Mouse (Mus musculus) heart, embryonic 11.5 days (tissue): ENCODE measurements around the gene 4930412O13Rik. TPM values are rescaled to one million over a fixed set of nuclear protein-coding genes. Genes with fewer than 3 reads are reported as not detected.

Experiments
- ATAC-seq: fragments of 200-750 bp; cut with Nextera tagmentation; replicated peaks from 2 replicates; pipeline ENCODE4 v1.8.0; 2017; ENCODE audit warnings: moderate library complexity; ENCODE audit not compliant: insufficient number of reproducible peaks, low FRiP score, low TSS enrichment
- H3K27ac ChIP-seq: fragments of 300-500 bp; sonication (generic); 2 replicates; pipeline ENCODE4 v1.5.1; 2014; ENCODE audit warnings: mild to moderate bottlenecking, low read depth, low read length
- H3K27me3 ChIP-seq: fragments of 300-500 bp; sonication (generic); 2 replicates; pipeline ENCODE4 v1.6.1; 2014; ENCODE audit warnings: mild to moderate bottlenecking, low read length, mixed read lengths; ENCODE audit not compliant: control insufficient read depth, insufficient read depth
- H3K36me3 ChIP-seq: fragments of 300-500 bp; sonication (generic); 2 replicates; pipeline ENCODE4 v1.6.1; 2014; ENCODE audit warnings: mild to moderate bottlenecking, low read length, moderate library complexity, mixed read lengths; ENCODE audit not compliant: control insufficient read depth, insufficient read depth
- H3K4me1 ChIP-seq: fragments of 300-500 bp; sonication (generic); 2 replicates; pipeline ENCODE4 v1.6.1; 2014; ENCODE audit warnings: low read length; ENCODE audit not compliant: control insufficient read depth, insufficient read depth
- H3K4me2 ChIP-seq: fragments of 300-500 bp; sonication (generic); 2 replicates; pipeline ENCODE4 v1.6.1; 2014; ENCODE audit warnings: mild to moderate bottlenecking, moderate library complexity
- H3K4me3 ChIP-seq: fragments of 300-500 bp; sonication (generic); 2 replicates; pipeline ENCODE4 v1.5.1; 2014; ENCODE audit warnings: low read depth, low read length
- H3K9ac ChIP-seq: fragments of 300-500 bp; sonication (generic); 2 replicates; pipeline ENCODE4 v1.6.1; 2014; ENCODE audit warnings: mild to moderate bottlenecking, low read depth, low read length, moderate library complexity
- H3K9me3 ChIP-seq: fragments of 300-500 bp; sonication (generic); replicated peaks from 2 replicates; pipeline ENCODE4 v1.6.1; 2016; ENCODE audit warnings: low read length; ENCODE audit not compliant: control insufficient read depth
- WGBS: fragments of 180-500 bp; shearing (Covaris S2); extraction: QIAGEN DNeasy Blood & Tissue Kit; methylation state at CpG from one replicate; pipeline ENCODE4 v1.1.7; 2014; ENCODE audit not compliant: insufficient replicate concordance; 5-methylcytosine and 5-hydroxymethylcytosine counted together
- polyA plus RNA-seq: library from polyadenylated mRNA; unstranded; fragments of >200 nt; fragmentation: Nextera tagmentation; extraction: Ambion mirVana; gene quantifications from 2 replicates; pipeline ENCODE4 v1.2.1, GENCODE M21; 2014

Gene 4930412O13Rik
- polyA plus RNA-seq, 1 experiment from 2014 or later, result not detected

GRCm38 (mm10) chr2:9877966-9878563, 3.0 kb upstream of the 4930412O13Rik start:
- WGBS, result under 1% methylated on average over 19 of the region's 19 CpGs
- Histone ChIP-seq H3K27ac (peak overlapping the region; percentile 67), H3K4me1 (peaks cover 15% of the 10 kb centered on the region), H3K4me2 (peak overlapping the region; percentile 90), H3K9me3 (no peaks in the 10 kb centered on the region), H3K4me3 (peak overlapping the region; percentile 59), H3K36me3 (no peaks in the 10 kb centered on the region), H3K9ac (peak overlapping the region; percentile 49; the same call in 1 of the 2 replicates), H3K27me3 (peaks cover 57% of the 10 kb centered on the region)
- ATAC-seq, result no peak

- H3K27me3 ChIP-seq, result peaks cover 57% of the 10 kb centered on the region
- peak overlapping the region; percentile 59 for H3K4me3 ChIP-seq
- peak overlapping the region; percentile 67 for H3K27ac ChIP-seq
- WGBS, result under 1% methylated on average over 32 of the region's 33 CpGs
- peak overlapping the region; percentile 90 for H3K4me2 ChIP-seq
- no peaks in the 10 kb centered on the region for H3K36me3 ChIP-seq
- peak; percentile 41 for ATAC-seq
- H3K4me1 ChIP-seq, result peaks cover 19% of the 10 kb centered on the region; the same call in 1 of the 2 replicates
- no peaks in the 10 kb centered on the region for H3K9me3 ChIP-seq
- peak overlapping the region; percentile 50; the same call in 1 of the 2 replicates for H3K9ac ChIP-seq
These were observed 2.4 kb upstream of the 4930412O13Rik start for GRCm38 (mm10) chr2:9878564-9879081.

DNA sequence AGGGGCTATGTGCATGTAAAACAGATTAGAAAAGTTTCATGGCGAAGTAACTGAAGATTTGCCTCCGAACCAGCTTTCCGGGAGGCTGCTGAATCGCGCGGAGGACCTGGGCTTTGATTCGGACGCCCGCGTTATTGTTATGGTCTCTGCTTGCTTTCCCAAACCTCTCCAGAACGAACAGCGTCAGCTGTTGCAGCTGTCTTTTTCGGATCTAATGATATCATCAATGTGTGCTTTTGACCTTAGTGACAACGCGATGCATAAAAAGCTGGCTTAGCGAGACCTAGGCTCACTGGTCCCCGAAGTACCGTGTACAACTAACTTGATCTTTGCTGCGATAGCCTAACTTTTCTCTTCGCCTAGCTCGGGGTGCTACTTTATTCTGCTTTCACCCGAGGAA, 2.0 kb upstream of the 4930412O13Rik start:
- no peak for ATAC-seq
- Histone ChIP-seq H3K4me1 (peaks cover 24% of the 10 kb centered on the region; the same call in 1 of the 2 replicates), H3K27ac (peak overlapping the region; percentile 67; the same call in 1 of the 2 replicates), H3K4me3 (peak overlapping the region; percentile 59), H3K4me2 (peak overlapping the region; percentile 90), H3K27me3 (peaks cover 58% of the 10 kb centered on the region), H3K9ac (peak overlapping the region; percentile 47; the same call in 1 of the 2 replicates), H3K36me3 (no peaks in the 10 kb centered on the region), H3K9me3 (no peaks in the 10 kb centered on the region)
- whole genome bisulfite sequencing, result under 1% methylated on average over 22 of the region's 22 CpGs

GRCm38 (mm10) chr2:9879493-9879892, 1.6 kb upstream of the 4930412O13Rik start:
- WGBS, result under 1% methylated on average over 20 of the region's 21 CpGs
- H3K4me1 ChIP-seq, result peaks cover 23% of the 10 kb centered on the region; the same call in 1 of the 2 replicates
- peaks cover 58% of the 10 kb centered on the region for H3K27me3 ChIP-seq
- ATAC-seq, result peak; percentile 92
- H3K27ac ChIP-seq, result no peak overlapping the region
- no peaks in the 10 kb centered on the region for H3K36me3 ChIP-seq
- H3K9me3 ChIP-seq, result no peaks in the 10 kb centered on the region
- H3K9ac ChIP-seq, result no peak overlapping the region
- H3K4me2 ChIP-seq, result peak overlapping the region; percentile 90
- peak overlapping the region; percentile 59 for H3K4me3 ChIP-seq

DNA sequence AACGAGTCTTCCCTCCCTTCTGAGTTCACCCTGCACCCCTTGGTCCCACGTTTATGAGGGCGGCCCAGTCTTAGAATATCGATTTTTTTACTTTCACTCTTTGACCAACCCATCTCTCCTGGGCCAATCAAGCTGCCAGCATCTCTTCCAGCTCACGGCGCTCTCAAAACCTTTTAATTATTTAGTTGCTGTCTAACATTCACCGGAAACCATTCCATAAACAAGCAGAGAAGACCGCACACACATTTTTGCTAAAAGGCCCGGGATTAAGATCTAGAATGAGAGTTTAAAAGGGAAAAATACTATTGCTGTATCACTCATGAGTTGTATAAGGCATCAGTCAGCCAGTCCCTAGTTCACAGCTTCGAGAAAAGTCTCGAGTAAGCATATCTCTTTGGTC, 781 bp upstream of the 4930412O13Rik start:
- 6% methylated on average over 11 of the region's 11 CpGs for WGBS
- H3K4me1 ChIP-seq, result peaks cover 20% of the 10 kb centered on the region; the same call in 1 of the 2 replicates
- H3K4me2 ChIP-seq, result peak overlapping the region; percentile 90
- no peaks in the 10 kb centered on the region for H3K9me3 ChIP-seq
- no peak overlapping the region for H3K9ac ChIP-seq
- no peak for ATAC-seq
- H3K36me3 ChIP-seq, result no peaks in the 10 kb centered on the region
- peaks cover 60% of the 10 kb centered on the region for H3K27me3 ChIP-seq
- H3K4me3 ChIP-seq, result peak overlapping the region; percentile 59
- no peak overlapping the region for H3K27ac ChIP-seq

- Histone ChIP-seq H3K4me1 (peaks cover 20% of the 10 kb centered on the region; the same call in 1 of the 2 replicates), H3K27me3 (peaks cover 68% of the 10 kb centered on the region), H3K27ac (peak overlapping the region; percentile 83), H3K36me3 (no peaks in the 10 kb centered on the region), H3K4me2 (peak overlapping the region; percentile 90), H3K9ac (peak overlapping the region; percentile 65), H3K9me3 (no peaks in the 10 kb centered on the region), H3K4me3 (peak overlapping the region; percentile 59)
- 1% methylated on average over 13 of the region's 13 CpGs for WGBS
- no peak for ATAC-seq
These were observed 565 bp downstream of the 4930412O13Rik start for GRCm38 (mm10) chr2:9881611-9882023.

DNA sequence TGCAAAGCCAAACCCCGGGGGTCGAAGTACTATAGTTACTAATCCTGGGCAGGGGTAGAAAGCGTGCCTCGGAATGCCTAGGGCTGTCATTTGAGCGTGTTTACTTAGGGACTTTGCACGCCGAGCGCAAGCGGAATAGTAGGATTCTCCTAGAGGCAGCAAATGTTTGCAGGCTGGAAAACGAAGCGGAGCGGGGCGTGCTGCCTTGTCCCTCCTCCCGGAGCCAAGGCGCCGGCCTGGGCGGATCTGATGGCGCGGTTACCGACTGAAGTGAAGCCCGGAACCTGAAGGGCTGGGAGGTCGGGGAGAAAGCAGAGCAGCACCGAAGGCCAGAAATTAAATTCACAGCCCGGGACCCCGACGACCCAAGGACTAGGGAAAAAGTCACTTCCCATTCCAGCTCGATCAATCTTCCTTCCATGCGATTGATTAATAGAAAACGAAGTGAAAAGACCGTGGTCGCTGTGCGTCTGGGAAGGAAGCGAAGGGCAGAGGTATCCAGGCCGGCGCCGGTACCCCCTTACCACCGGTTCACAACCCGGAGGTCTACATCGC, 1.4 kb downstream of the 4930412O13Rik start:
- H3K4me2 ChIP-seq, result peak overlapping the region; percentile 90
- H3K9ac ChIP-seq, result peak overlapping the region; percentile 47
- H3K36me3 ChIP-seq, result no peaks in the 10 kb centered on the region
- no peak for ATAC-seq
- H3K27ac ChIP-seq, result no peak overlapping the region
- H3K4me1 ChIP-seq, result peaks cover 20% of the 10 kb centered on the region; the same call in 1 of the 2 replicates
- H3K4me3 ChIP-seq, result peak overlapping the region; percentile 59
- under 1% methylated on average over 39 of the region's 39 CpGs for WGBS
- H3K27me3 ChIP-seq, result peaks cover 68% of the 10 kb centered on the region
- no peaks in the 10 kb centered on the region for H3K9me3 ChIP-seq

- H3K4me1 ChIP-seq, result peaks cover 20% of the 10 kb centered on the region; the same call in 1 of the 2 replicates
- H3K27ac ChIP-seq, result no peak overlapping the region
- 1% methylated on average over 43 of the region's 43 CpGs for WGBS
- H3K27me3 ChIP-seq, result peaks cover 71% of the 10 kb centered on the region
- H3K4me3 ChIP-seq, result peak overlapping the region; percentile 59
- no peaks in the 10 kb centered on the region for H3K36me3 ChIP-seq
- no peak for ATAC-seq
- H3K9me3 ChIP-seq, result no peaks in the 10 kb centered on the region
- H3K4me2 ChIP-seq, result peak overlapping the region; percentile 90
- H3K9ac ChIP-seq, result peak overlapping the region; percentile 30; the same call in 1 of the 2 replicates
These were observed 2.1 kb downstream of the 4930412O13Rik start for GRCm38 (mm10) chr2:9882926-9883802.
